Mouse (Mus musculus): ENCODE measurements around the gene Spg7. TPM values are rescaled to one million over a fixed set of nuclear protein-coding genes. Genes with fewer than 3 reads are reported as not detected.

Spg7 gene
- polyA plus RNA-seq, 1 experiment from 2014 or later, result 63.9 TPM

DNA sequence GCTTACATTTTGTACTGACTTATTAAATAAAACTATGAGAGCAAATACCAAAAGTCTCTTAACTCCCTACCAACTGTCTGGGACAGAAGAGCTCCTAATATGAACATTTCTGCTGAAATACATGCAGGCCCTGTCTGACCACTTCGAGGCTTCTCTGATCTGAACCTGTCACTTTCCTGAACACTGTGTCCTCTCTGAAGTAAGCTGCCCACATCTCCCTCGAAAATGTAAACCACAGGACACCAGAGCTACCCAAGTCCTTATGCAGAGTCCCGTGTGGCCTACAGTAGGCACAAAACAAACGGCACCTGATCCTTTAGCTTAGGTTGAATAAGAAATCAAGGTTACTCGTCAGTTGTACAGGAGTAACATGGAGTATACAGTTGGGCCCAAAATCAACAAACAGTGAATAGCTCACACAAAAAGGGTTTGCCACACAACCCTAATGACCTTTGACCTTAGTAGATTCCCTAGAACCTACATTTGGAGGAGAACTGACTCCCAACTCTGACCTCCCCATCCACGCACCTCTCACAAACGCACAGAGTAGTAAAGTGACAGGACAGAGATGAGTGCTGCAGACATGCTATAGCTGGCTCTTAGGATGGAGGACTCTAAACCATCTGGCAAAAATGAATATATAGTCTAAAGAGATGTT is 31.3 kb upstream of the Spg7 start:
- Histone ChIP-seq H3K27ac (no peak overlapping the region), H3K27me3 (no peaks in the 10 kb centered on the region), H3K9ac (no peak overlapping the region), H3K4me3 (no peak overlapping the region), H3K9me3 (replicated peaks) (no peaks in the 10 kb centered on the region), H3K36me3 (no peaks in the 10 kb centered on the region), H3K4me2 (replicated peaks) (no peak overlapping the region), H3K4me1 (peaks cover 7% of the 10 kb centered on the region; the same call in 1 of the 2 replicates)
- 90% methylated on average over 7 of the region's 7 CpGs for WGBS
- no peak for ATAC-seq (ENCODE audit: low FRiP score)

- Histone ChIP-seq H3K4me3 (no peak overlapping the region), H3K4me1 (peaks cover 7% of the 10 kb centered on the region; the same call in 1 of the 2 replicates), H3K4me2 (replicated peaks) (no peak overlapping the region), H3K9ac (no peak overlapping the region), H3K36me3 (no peaks in the 10 kb centered on the region), H3K9me3 (replicated peaks) (no peaks in the 10 kb centered on the region), H3K27me3 (no peaks in the 10 kb centered on the region), H3K27ac (no peak overlapping the region)
- no peak for ATAC-seq (ENCODE audit: low FRiP score)
Measured at GRCm38 (mm10) chr8:123032730-123033129, 30.0 kb upstream of the Spg7 start.

GRCm38 (mm10) chr8:123033431-123033830 is 29.3 kb upstream of the Spg7 start:
- H3K4me1 ChIP-seq, result peaks cover 7% of the 10 kb centered on the region
- no peak overlapping the region for H3K4me2 ChIP-seq (replicated peaks)
- H3K9me3 ChIP-seq (replicated peaks), result no peaks in the 10 kb centered on the region
- no peak overlapping the region for H3K9ac ChIP-seq
- no peaks in the 10 kb centered on the region for H3K36me3 ChIP-seq
- H3K27ac ChIP-seq, result no peak overlapping the region
- no peaks in the 10 kb centered on the region for H3K27me3 ChIP-seq
- ATAC-seq (ENCODE audit: low FRiP score), result no peak
- H3K4me3 ChIP-seq, result no peak overlapping the region

DNA sequence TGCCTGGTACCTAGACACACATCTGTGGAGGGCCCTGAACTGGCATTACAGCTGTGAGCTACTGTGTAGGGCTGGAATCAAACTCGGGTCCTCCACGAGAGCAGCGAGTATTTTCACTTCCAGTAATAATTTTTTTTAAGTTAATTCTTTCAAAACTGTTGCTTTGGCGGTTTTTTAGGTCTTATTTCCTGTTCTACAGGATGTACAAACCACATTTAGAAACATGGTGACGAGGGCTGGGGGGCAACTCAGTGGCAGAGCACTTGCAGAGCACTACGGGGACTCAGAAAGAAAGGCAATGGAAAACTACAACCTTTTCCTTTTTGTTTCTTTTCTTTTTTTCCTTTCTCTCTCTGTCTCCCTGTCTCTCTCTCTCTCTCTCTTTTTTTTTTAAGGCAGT is 28.6 kb upstream of the Spg7 start:
- WGBS, result 88% methylated on average over 6 of the region's 6 CpGs
- Histone ChIP-seq H3K4me2 (replicated peaks) (no peak overlapping the region), H3K9me3 (replicated peaks) (no peaks in the 10 kb centered on the region), H3K27ac (no peak overlapping the region), H3K36me3 (no peaks in the 10 kb centered on the region), H3K4me3 (no peak overlapping the region), H3K4me1 (peaks cover 12% of the 10 kb centered on the region), H3K9ac (no peak overlapping the region), H3K27me3 (no peaks in the 10 kb centered on the region)
- ATAC-seq (ENCODE audit: low FRiP score), result no peak

GRCm38 (mm10) chr8:123036956-123037355 is 25.8 kb upstream of the Spg7 start:
- WGBS, result 70% methylated on average over 3 of the region's 3 CpGs

DNA sequence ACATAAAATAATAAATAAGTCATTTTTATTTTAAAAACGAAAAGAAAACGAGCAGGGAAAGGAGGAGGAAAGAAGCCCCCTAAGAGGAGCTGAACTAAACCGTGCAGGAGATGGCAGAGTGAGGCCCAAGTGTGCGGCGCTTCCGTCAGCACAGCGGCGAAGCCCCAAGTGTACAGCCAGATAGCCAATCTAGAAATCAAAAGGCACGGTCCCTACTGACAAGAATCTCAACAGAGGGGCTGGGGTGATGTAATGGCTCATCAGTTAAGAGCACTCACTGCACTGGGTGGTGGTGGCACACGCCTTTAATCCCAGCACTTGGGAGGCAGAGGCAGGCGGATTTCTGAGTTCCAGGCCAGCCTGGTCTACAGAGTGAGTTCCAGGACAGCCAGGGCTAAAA is 25.3 kb upstream of the Spg7 start:
- H3K9me3 ChIP-seq (replicated peaks), result no peaks in the 10 kb centered on the region
- H3K4me1 ChIP-seq, result peaks cover 29% of the 10 kb centered on the region
- H3K4me3 ChIP-seq, result no peak overlapping the region
- H3K27me3 ChIP-seq, result no peaks in the 10 kb centered on the region
- H3K36me3 ChIP-seq, result no peaks in the 10 kb centered on the region
- no peak for ATAC-seq (ENCODE audit: low FRiP score)
- 89% methylated on average over 11 of the region's 11 CpGs for WGBS
- no peak overlapping the region for H3K4me2 ChIP-seq (replicated peaks)
- no peak overlapping the region for H3K27ac ChIP-seq
- no peak overlapping the region for H3K9ac ChIP-seq

More at GRCm38 (mm10) chr8:123036956-123037355, 25.8 kb upstream of the Spg7 start:
- Histone ChIP-seq H3K27me3 (no peaks in the 10 kb centered on the region), H3K36me3 (no peaks in the 10 kb centered on the region), H3K27ac (no peak overlapping the region), H3K9me3 (replicated peaks) (no peaks in the 10 kb centered on the region), H3K4me2 (replicated peaks) (no peak overlapping the region), H3K9ac (no peak overlapping the region), H3K4me3 (no peak overlapping the region), H3K4me1 (peaks cover 29% of the 10 kb centered on the region)
- no peak for ATAC-seq (ENCODE audit: low FRiP score)

GRCm38 (mm10) chr8:123038351-123038750 is 24.4 kb upstream of the Spg7 start:
- Histone ChIP-seq H3K4me2 (replicated peaks) (no peak overlapping the region), H3K36me3 (no peaks in the 10 kb centered on the region), H3K27ac (no peak overlapping the region), H3K9me3 (replicated peaks) (no peaks in the 10 kb centered on the region), H3K27me3 (no peaks in the 10 kb centered on the region), H3K4me1 (peaks cover 33% of the 10 kb centered on the region), H3K4me3 (no peak overlapping the region), H3K9ac (no peak overlapping the region)
- WGBS, result 66% methylated on average over 2 of the region's 2 CpGs
- ATAC-seq (ENCODE audit: low FRiP score), result no peak

GRCm38 (mm10) chr8:123039376-123040109 is 23.2 kb upstream of the Spg7 start:
- H3K4me1 ChIP-seq, result peaks cover 35% of the 10 kb centered on the region
- no peaks in the 10 kb centered on the region for H3K27me3 ChIP-seq
- peak overlapping the region; percentile 74 for H3K4me2 ChIP-seq (replicated peaks)
- WGBS, result 45% methylated on average over 11 of the region's 11 CpGs
- H3K9me3 ChIP-seq (replicated peaks), result no peaks in the 10 kb centered on the region
- H3K9ac ChIP-seq, result peak overlapping the region; percentile 99; the same call in 1 of the 2 replicates
- peak overlapping the region; percentile 24 for H3K27ac ChIP-seq
- H3K4me3 ChIP-seq, result peak overlapping the region; percentile 100
- no peak for ATAC-seq (ENCODE audit: low FRiP score)
- H3K36me3 ChIP-seq, result 0 out of 2 replicates have a peak, but pooled peaks cover 3% of the 10 kb centered on the region

DNA sequence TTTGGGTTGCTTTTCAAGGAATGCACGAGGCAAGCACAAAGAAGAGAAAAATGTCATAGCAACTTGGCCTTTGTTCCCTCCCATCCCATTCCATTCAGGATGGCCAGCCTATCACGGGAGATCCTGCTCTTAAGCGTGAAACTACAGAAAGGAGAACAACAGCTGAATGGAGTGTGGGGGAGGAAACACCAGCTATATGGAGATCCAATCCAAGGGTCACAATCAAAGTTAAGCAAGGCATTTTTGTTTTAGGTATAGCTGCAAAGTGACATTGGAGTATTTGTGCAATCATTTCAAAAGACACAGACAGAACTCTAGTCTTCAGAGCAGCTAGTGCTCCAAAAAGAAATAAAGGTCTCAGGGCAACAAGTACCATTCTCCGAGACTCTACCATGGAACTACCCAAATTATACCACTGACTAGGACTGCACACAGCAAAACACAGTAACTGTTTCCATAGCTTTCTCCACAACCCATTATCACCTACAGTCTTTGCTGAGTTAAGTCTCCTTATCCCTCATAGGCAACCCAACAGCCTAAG is 22.6 kb upstream of the Spg7 start:
- Histone ChIP-seq H3K4me2 (replicated peaks) (peak overlapping the region; percentile 74), H3K9me3 (replicated peaks) (no peaks in the 10 kb centered on the region), H3K4me1 (peaks cover 35% of the 10 kb centered on the region), H3K9ac (peak overlapping the region; percentile 99), H3K36me3 (0 out of 2 replicates have a peak, but pooled peaks cover 3% of the 10 kb centered on the region), H3K27me3 (no peaks in the 10 kb centered on the region), H3K4me3 (peak overlapping the region; percentile 100), H3K27ac (peak overlapping the region; percentile 96; the same call in 1 of the 2 replicates)
- 6% methylated on average over 4 of the region's 4 CpGs for WGBS
- ATAC-seq (ENCODE audit: low FRiP score), result no peak

- under 1% methylated on average over 70 of the region's 71 CpGs for WGBS
- 0 out of 2 replicates have a peak, but pooled peaks have one; percentile 7 for ATAC-seq (ENCODE audit: low FRiP score)
- Histone ChIP-seq H3K4me3 (peak overlapping the region; percentile 100), H3K27me3 (no peaks in the 10 kb centered on the region), H3K4me2 (replicated peaks) (peak overlapping the region; percentile 74), H3K9ac (peak overlapping the region; percentile 99), H3K27ac (peak overlapping the region; percentile 96), H3K9me3 (replicated peaks) (no peaks in the 10 kb centered on the region), H3K4me1 (peaks cover 33% of the 10 kb centered on the region), H3K36me3 (0 out of 2 replicates have a peak, but pooled peaks cover 3% of the 10 kb centered on the region)
Measured at GRCm38 (mm10) chr8:123041008-123041773, 21.6 kb upstream of the Spg7 start.

- Histone ChIP-seq H3K4me3 (peak overlapping the region; percentile 100), H3K9me3 (replicated peaks) (no peaks in the 10 kb centered on the region), H3K27ac (peak overlapping the region; percentile 96), H3K36me3 (0 out of 2 replicates have a peak, but pooled peaks cover 3% of the 10 kb centered on the region), H3K4me2 (replicated peaks) (peak overlapping the region; percentile 74), H3K27me3 (no peaks in the 10 kb centered on the region), H3K9ac (peak overlapping the region; percentile 99), H3K4me1 (peaks cover 33% of the 10 kb centered on the region)
- 1% methylated on average over 53 of the region's 60 CpGs for WGBS
- ATAC-seq (ENCODE audit: low FRiP score), result no peak; the same call in none of the 2 replicates
Measured at GRCm38 (mm10) chr8:123041774-123042105, 21.0 kb upstream of the Spg7 start.
